Mouse (Mus musculus): ENCODE results near the gene Vps36. TPM values are rescaled to one million over a fixed set of nuclear protein-coding genes. Genes with fewer than 3 reads are reported as not detected.

The Vps36 gene
- polyA plus RNA-seq, 1 experiment, result 12.8 TPM

- TF ChIP-seq GATA1 (IDR thresholded peaks at IDR 0.05; ENCODE audit: low read length), result no peak
Measured at GRCm38 (mm10) chr8:22185431-22186397, 6.9 kb upstream of the Vps36 start, which contains the start of gene Ckap2. Gene Ckap2, minus strand, starts transcription at chr8:22185819.

- no peak for TF ChIP-seq GATA1 (IDR thresholded peaks at IDR 0.05; ENCODE audit: low read length)
Measured at GRCm38 (mm10) chr8:22193432-22194010, 912 bp downstream of the Vps36 start.

DNA sequence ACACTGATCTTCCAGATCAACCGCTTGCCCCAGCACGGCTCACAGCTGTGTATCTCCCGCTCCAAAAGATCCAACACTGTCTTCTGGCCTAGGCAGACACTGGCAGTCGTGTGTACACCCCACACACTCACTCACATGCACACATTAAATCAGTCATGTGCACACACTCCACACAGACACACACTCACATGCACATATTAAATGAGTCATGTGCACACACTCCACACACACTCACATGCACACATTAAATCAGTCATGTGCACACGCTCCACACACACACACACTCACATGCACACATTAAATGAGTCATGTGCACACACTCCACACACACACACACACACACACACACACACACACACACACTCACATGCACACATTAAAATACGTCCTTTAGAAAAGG, 5.3 kb downstream of the Vps36 start:
- no peak for TF ChIP-seq GATA1 (IDR thresholded peaks at IDR 0.05; ENCODE audit: low read length)

DNA sequence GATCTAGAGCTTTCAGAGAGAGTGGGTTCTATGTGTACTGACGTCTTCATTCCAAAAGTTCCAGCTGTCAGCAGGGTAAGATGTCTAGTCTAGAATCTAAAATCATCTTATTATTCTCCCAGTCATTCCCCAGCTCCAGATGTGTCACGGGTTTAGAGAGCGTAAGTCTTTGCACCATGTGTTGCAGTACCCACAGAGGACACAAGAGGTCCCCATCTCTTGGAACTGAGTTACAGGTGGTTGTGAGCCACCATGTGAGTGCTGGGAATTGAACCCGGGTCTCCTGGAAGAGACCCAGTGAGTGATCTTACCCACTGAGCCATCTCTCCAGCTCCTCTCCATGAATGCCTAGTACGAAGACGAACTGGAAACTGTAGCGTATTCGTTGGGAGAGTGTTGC, 6.9 kb downstream of the Vps36 start:
- no peak for TF ChIP-seq GATA1 (IDR thresholded peaks at IDR 0.05; ENCODE audit: low read length)

DNA sequence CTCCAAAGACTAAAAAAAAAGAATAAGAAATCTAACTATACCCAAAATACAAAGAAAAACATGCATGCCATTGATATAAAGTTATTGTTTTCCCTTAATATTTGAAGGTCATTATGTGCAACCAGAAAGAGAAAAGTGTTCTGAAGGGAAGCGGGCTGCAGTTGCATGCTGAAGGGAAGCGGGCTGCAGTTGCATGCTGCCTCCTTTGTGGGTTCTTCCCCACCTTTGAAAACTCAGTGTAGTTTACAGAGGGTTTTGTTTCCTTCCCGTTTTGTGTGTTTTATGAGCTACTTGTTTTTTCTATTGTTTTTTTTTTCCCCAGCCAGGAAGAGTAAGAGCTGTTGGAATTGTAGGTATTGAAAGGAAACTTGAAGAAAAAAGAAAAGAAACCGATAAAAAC, 14.9 kb downstream of the Vps36 start:
- no peak for TF ChIP-seq GATA1 (IDR thresholded peaks at IDR 0.05; ENCODE audit: low read length)

DNA sequence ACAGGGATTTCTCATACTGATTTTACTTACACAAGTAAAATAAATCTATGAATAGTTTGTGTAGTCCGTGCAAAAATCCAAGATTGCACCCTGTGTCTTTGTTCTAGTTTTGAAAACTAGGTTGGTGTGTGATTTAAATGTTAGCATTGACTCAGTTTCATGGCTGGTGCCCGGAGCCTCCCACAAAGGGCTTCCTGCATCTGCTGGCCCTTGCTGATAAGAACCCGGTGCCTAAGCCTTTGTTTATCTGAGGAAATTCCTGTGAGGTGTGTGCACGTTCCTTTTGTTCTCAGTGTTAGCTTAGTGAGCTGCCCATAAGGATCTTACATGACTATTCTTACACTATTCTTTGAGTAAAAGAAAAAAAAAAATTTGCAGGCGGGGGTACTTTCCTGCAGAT, 16.4 kb downstream of the Vps36 start:
- TF ChIP-seq GATA1 (IDR thresholded peaks at IDR 0.05; ENCODE audit: low read length), result peak; percentile 32

DNA sequence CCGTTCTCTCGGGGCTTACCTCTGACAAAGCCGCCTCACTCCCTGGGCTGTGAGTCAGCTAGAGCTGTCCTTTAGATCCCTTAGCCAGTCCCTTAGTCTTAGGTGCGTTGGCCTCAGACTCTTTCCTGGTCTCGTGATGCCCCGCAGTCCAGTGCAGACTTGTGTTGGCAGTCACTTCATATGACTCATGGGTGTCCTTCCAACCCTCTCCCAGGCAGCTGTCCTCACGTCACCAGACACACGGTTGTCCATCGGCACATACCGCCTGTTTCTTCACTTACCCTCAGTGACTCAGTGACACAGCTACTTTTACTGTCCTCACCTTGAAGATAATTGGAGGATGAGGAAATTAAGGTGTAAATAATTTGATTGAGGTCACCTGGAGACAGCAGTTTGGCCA, 22.2 kb downstream of the Vps36 start:
- TF ChIP-seq GATA1 (IDR thresholded peaks at IDR 0.05; ENCODE audit: low read length), result no peak

GRCm38 (mm10) chr8:22226361-22226760, 33.8 kb downstream of the Vps36 start:
- TF ChIP-seq GATA1 (IDR thresholded peaks at IDR 0.05; ENCODE audit: low read length), result no peak

GRCm38 (mm10) chr8:22227061-22227877, 34.7 kb downstream of the Vps36 start, which contains the start of gene Thsd1:
Gene Thsd1, plus strand, starts transcription at chr8:22227313.
- no peak for TF ChIP-seq GATA1 (IDR thresholded peaks at IDR 0.05; ENCODE audit: low read length)

DNA sequence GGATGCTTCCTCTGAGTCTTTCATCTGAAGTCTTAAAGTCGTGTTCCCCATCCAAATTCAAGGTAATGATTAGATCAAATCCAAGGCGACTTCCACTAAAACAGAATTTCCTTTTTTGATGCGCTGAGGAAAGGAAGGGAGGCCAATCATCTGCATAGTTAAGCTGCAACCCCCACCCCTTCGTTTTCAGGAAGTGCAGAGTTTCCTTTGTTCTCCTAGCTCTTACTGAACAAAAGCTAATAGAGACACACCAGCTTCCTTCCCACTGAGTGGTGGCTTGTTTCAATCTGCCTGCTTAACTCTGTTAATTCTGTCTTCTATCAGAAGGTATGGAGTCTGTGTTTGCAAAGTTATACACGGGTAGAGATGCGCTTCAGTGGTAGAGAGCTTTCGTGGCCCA, 36.0 kb downstream of the Vps36 start:
- TF ChIP-seq GATA1 (IDR thresholded peaks at IDR 0.05; ENCODE audit: low read length), result no peak

- no peak for TF ChIP-seq GATA1 (IDR thresholded peaks at IDR 0.05; ENCODE audit: low read length)
Measured at GRCm38 (mm10) chr8:22242986-22243385, 50.4 kb downstream of the Vps36 start.

- TF ChIP-seq GATA1 (IDR thresholded peaks at IDR 0.05; ENCODE audit: low read length), result no peak
Measured at GRCm38 (mm10) chr8:22245663-22246062, 53.1 kb downstream of the Vps36 start.

DNA sequence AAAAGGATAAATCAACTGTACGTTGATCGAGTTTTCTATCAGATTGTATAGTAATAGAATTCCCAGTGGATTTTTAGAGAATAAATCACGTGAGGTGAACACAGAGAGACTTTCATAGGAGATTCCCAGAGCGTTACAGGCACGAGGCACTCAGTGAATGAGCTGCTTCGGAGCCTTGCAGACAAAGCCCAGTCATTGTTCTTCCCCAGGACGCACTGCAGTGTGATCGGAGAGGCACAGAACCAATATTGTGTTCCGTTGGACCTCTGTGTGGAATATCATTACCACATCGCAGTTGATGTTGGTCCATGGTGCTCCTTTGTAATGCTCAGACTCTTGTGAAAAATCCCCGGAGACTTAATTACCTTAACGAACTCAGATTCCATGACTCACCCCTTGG, 55.3 kb downstream of the Vps36 start:
- no peak for TF ChIP-seq GATA1 (IDR thresholded peaks at IDR 0.05; ENCODE audit: low read length)

DNA sequence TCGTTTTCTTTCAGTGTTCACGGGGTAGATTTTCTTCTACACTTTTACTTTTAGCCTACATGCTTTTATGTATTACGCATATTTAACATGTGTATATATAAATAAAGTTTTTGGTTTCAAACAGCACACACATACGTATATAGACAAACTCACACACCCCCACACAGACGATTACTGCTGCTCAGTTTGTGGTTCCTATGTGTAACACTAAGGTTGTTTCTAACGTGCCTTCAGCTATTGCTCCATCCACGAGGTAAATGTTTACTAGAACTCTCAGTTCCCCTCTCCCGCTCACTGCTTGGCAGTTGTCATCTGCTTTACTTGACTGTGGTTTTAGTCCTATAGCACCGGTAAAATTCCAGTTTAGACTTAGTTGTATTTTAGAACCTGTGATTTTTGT, 56.5 kb downstream of the Vps36 start:
- no peak for TF ChIP-seq GATA1 (IDR thresholded peaks at IDR 0.05; ENCODE audit: low read length)

GRCm38 (mm10) chr8:22258946-22259450, 66.4 kb downstream of the Vps36 start:
- TF ChIP-seq GATA1 (IDR thresholded peaks at IDR 0.05; ENCODE audit: low read length), result no peak

DNA sequence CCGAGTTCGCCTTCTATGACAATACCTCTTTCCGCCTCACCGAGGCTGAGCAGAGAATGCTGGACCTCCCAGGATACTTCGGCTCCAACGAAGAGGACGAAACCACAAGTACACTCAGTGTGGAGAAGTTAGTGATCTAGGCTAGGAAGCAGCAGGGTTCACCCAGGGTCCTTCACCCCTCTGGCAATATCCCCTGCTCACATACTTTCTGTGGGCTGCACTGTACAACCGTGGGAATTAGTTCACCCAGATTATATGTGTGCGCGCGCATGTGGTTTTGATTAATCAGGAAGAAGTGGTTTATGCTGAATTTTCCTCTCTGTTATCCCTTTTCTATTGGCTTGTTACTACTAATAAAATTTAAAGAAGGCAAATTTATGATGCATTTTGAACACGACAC, 66.9 kb downstream of the Vps36 start:
- TF ChIP-seq GATA1 (IDR thresholded peaks at IDR 0.05; ENCODE audit: low read length), result no peak

All from G1E-ER4 (cell line).